ENCODE assay signal across 21 mouse cellular contexts in the genomic region with DNA sequence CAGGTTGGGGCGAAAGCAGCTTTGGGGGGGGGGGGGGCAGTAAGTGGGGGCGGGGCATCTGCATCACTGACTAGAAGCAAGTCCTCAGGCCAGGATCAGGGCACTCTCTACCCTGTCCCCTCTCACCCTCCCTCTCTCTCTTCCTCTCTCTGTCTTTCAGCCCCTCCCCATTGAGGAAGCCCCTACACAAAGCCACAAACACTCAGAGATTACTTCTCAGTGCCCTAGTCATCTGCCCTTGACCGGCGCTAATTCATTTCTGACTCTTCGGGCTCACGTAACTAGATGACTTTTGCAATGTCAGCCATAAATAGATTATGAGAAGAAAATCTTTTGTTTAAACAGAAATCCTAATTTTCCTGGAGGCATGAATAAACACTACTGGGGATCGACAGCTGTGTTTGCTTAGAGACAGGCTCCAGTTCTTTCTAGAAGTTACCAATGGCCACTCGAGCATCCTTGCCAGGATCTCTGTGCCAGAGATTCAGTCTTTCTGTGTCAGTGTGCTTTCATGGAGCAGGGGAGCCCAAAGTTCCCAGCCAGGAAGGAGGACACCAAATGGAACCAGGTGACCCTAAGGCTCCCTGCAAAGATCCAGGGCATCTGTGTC. TPM values are rescaled to one million over a fixed set of nuclear protein-coding genes. Genes with fewer than 3 reads are reported as not detected.
DNase-seq lines count a peak whose midpoint lies in the region; ATAC-seq and TF ChIP-seq lines count a peak whose summit lies in the region.
"Had no signal": no experiment of that assay in that cellular context is flagged by ENCODE, and none has a peak within 500 bp of the region (broad histone marks: within the 10 kb centered on the region; RNA-seq: fewer than 3 reads in every experiment).

No protein-coding gene starts in this region.

- no peaks in the 10 kb centered on the region for H3K27me3 ChIP-seq in intestine, embryonic 15.5 days (replicated peaks)
- H3K27me3 ChIP-seq in intestine, embryonic 16.5 days (replicated peaks; ENCODE audit: control insufficient read depth, insufficient read depth, low read length), result no peaks in the 10 kb centered on the region
- H3K27me3 ChIP-seq in lung, embryonic 16.5 days (ENCODE audit: control insufficient read depth, insufficient read depth, low read depth, low read length), result no peaks in the 10 kb centered on the region; the same call in 1 of the 2 replicates
- no peaks in the 10 kb centered on the region for H3K27me3 ChIP-seq in stomach, postnatal 0 days (ENCODE audit: control insufficient read depth, insufficient read depth, low read length)
- H3K27me3 ChIP-seq: embryonic facial prominence, embryonic 15.5 days; forebrain, embryonic 15.5 days; heart, embryonic 12.5 days; liver, embryonic 13.5 days had no signal

- no peak overlapping the region for H3K4me2 ChIP-seq in intestine, embryonic 15.5 days (replicated peaks)
- H3K4me2 ChIP-seq in intestine, embryonic 16.5 days (ENCODE audit: low read depth, low read length), result no peak overlapping the region
- H3K4me2 ChIP-seq in lung, embryonic 16.5 days (ENCODE audit: low read depth, low read length), result no peak overlapping the region
- no peak overlapping the region for H3K4me2 ChIP-seq in stomach, postnatal 0 days (replicated peaks; ENCODE audit: low read depth)
- H3K4me2 ChIP-seq: embryonic facial prominence, embryonic 15.5 days; forebrain, embryonic 15.5 days; heart, embryonic 12.5 days; liver, embryonic 13.5 days had no signal

- H3K4me1 ChIP-seq in intestine, embryonic 15.5 days (replicated peaks), result no peaks in the 10 kb centered on the region
- H3K4me1 ChIP-seq in intestine, embryonic 16.5 days (ENCODE audit: control insufficient read depth, insufficient read depth, low read length), result no peaks in the 10 kb centered on the region
- 0 out of 2 replicates have a peak, but pooled peaks cover 3% of the 10 kb centered on the region for H3K4me1 ChIP-seq in lung, embryonic 16.5 days (replicated peaks; ENCODE audit: control insufficient read depth, insufficient read depth, low read length)
- H3K4me1 ChIP-seq in stomach, postnatal 0 days (replicated peaks; ENCODE audit: control insufficient read depth, insufficient read depth), result no peaks in the 10 kb centered on the region
- H3K4me1 ChIP-seq: embryonic facial prominence, embryonic 15.5 days; forebrain, embryonic 15.5 days; heart, embryonic 12.5 days; liver, embryonic 13.5 days had no signal

- 28% methylated on average over 8 of the region's 8 CpGs for WGBS in intestine, embryonic 15.5 days
- WGBS in intestine, embryonic 16.5 days, result 41% methylated on average over 8 of the region's 8 CpGs
- 26% methylated on average over 8 of the region's 8 CpGs for WGBS in lung, embryonic 16.5 days
- WGBS in stomach, postnatal 0 days, result 22% methylated on average over 8 of the region's 8 CpGs

- H3K36me3 ChIP-seq in intestine, embryonic 15.5 days, result no peaks in the 10 kb centered on the region
- H3K36me3 ChIP-seq in intestine, embryonic 16.5 days (ENCODE audit: control insufficient read depth, insufficient read depth, low read length), result no peaks in the 10 kb centered on the region
- no peaks in the 10 kb centered on the region for H3K36me3 ChIP-seq in lung, embryonic 16.5 days (ENCODE audit: control insufficient read depth, insufficient read depth, low read length)
- H3K36me3 ChIP-seq in stomach, postnatal 0 days (ENCODE audit: control insufficient read depth, insufficient read depth, low read length), result no peaks in the 10 kb centered on the region
- H3K36me3 ChIP-seq: embryonic facial prominence, embryonic 15.5 days; forebrain, embryonic 15.5 days; heart, embryonic 12.5 days; liver, embryonic 13.5 days; midbrain, embryonic 10.5 days had no signal

- H3K4me3 ChIP-seq in intestine, embryonic 15.5 days (replicated peaks), result no peak overlapping the region
- H3K4me3 ChIP-seq in intestine, embryonic 16.5 days (ENCODE audit: low read length), result no peak overlapping the region
- no peak overlapping the region for H3K4me3 ChIP-seq in lung, embryonic 16.5 days (ENCODE audit: low read length)
- H3K4me3 ChIP-seq in stomach, postnatal 0 days (ENCODE audit: low read depth, low read length), result no peak overlapping the region
- H3K4me3 ChIP-seq: embryonic facial prominence, embryonic 15.5 days; forebrain, embryonic 15.5 days; heart, embryonic 12.5 days; liver, embryonic 13.5 days; midbrain, embryonic 10.5 days had no signal

- peak; percentile 23 for DNase-seq in lung, postnatal 14 days
- DNase-seq in stomach, postnatal 0 days (ENCODE audit: low spot score), result no peak
- DNase-seq in gastrocnemius, postnatal 25 days, result no peak
- no peak for DNase-seq in embryo, embryonic 9.5 days (ENCODE audit: extremely low spot score)
- DNase-seq: cerebellum, adult 2 months; cerebellum, postnatal 36 days; gastrocnemius, postnatal 10 days; heart, adult 11 months; heart, postnatal 10 days; kidney, adult 18-20 months; layer of hippocampus, adult 9-11 months; liver, embryonic 13.5 days had no signal

- H3K9ac ChIP-seq in intestine, embryonic 15.5 days, result no peak overlapping the region
- no peak overlapping the region for H3K9ac ChIP-seq in intestine, embryonic 16.5 days (ENCODE audit: low read depth, low read length)
- H3K9ac ChIP-seq in lung, embryonic 16.5 days (ENCODE audit: low read length), result no peak overlapping the region
- no peak overlapping the region for H3K9ac ChIP-seq in stomach, postnatal 0 days (ENCODE audit: low read length)
- H3K9ac ChIP-seq: embryonic facial prominence, embryonic 15.5 days; forebrain, embryonic 15.5 days; heart, embryonic 12.5 days; liver, embryonic 13.5 days had no signal

- peak; percentile 39; the same call in 1 of the 2 replicates for ATAC-seq in intestine, embryonic 15.5 days
- ATAC-seq in intestine, embryonic 16.5 days, result no peak
- peak; percentile 80 for ATAC-seq in lung, embryonic 16.5 days (ENCODE audit: low read depth)
- ATAC-seq in stomach, postnatal 0 days (ENCODE audit: low FRiP score, low TSS enrichment), result peak; percentile 55; the same call in 1 of the 2 replicates
- ATAC-seq: forebrain, embryonic 15.5 days had no signal

- H3K9me3 ChIP-seq in intestine, embryonic 15.5 days, result no peaks in the 10 kb centered on the region
- no peaks in the 10 kb centered on the region for H3K9me3 ChIP-seq in intestine, embryonic 16.5 days (ENCODE audit: control insufficient read depth, low read length)
- H3K9me3 ChIP-seq in lung, embryonic 16.5 days (ENCODE audit: control insufficient read depth, low read length), result no peaks in the 10 kb centered on the region
- H3K9me3 ChIP-seq in stomach, postnatal 0 days (ENCODE audit: control insufficient read depth, low read length), result no peaks in the 10 kb centered on the region
- H3K9me3 ChIP-seq: embryonic facial prominence, embryonic 15.5 days; forebrain, embryonic 15.5 days; heart, embryonic 12.5 days; liver, embryonic 13.5 days; midbrain, embryonic 10.5 days had no signal

- no peak for TF ChIP-seq EP300 in stomach, postnatal 0 days (optimal IDR thresholded peaks at IDR 0.05)

- H3K27ac ChIP-seq in intestine, embryonic 15.5 days, result no peak overlapping the region
- no peak overlapping the region for H3K27ac ChIP-seq in intestine, embryonic 16.5 days (ENCODE audit: low read length)
- H3K27ac ChIP-seq in lung, embryonic 16.5 days (ENCODE audit: low read length), result no peak overlapping the region
- no peak overlapping the region for H3K27ac ChIP-seq in stomach, postnatal 0 days (replicated peaks)
- H3K27ac ChIP-seq: embryonic facial prominence, embryonic 15.5 days; forebrain, embryonic 15.5 days; kidney, postnatal 0 days; liver, embryonic 13.5 days; macrophage; midbrain, embryonic 10.5 days had no signal

- TF ChIP-seq CTCF in stomach, postnatal 0 days (IDR thresholded peaks at IDR 0.05; ENCODE audit: low read depth), result no peak

RNA-seq across cellular contexts. Expression of a gene that starts 16.5 kb away (rescaled TPM):
- 272 and 276 TPM in 2 replicates for polyA plus RNA-seq in intestine, embryonic 15.5 days (2015; fragmentation: Nextera tagmentation; extraction: Ambion mirVana)
- 259 and 264 TPM in 2 replicates for polyA plus RNA-seq in intestine, embryonic 16.5 days (2015; fragmentation: Nextera tagmentation; extraction: Ambion mirVana)
- 352 and 375 TPM in 2 replicates for polyA plus RNA-seq in lung, embryonic 16.5 days (2015; fragmentation: Nextera tagmentation; extraction: Ambion mirVana)
- polyA plus RNA-seq in stomach, postnatal 0 days (2015; fragmentation: Nextera tagmentation; extraction: Ambion mirVana), result 245 and 246 TPM in 2 replicates
- total RNA-seq in gastrocnemius, postnatal 25 days (2021), result 100 to 1,000 TPM; 139 to 145 TPM

RNA-seq across cellular contexts. Expression of a gene that starts 33.9 kb away (rescaled TPM):
- 19.2 and 22.5 TPM in 2 replicates for polyA plus RNA-seq in intestine, embryonic 15.5 days (2015; fragmentation: Nextera tagmentation; extraction: Ambion mirVana)
- polyA plus RNA-seq in intestine, embryonic 16.5 days (2015; fragmentation: Nextera tagmentation; extraction: Ambion mirVana), result 20.6 and 22.7 TPM in 2 replicates
- 12.1 and 12.3 TPM in 2 replicates for polyA plus RNA-seq in lung, embryonic 16.5 days (2015; fragmentation: Nextera tagmentation; extraction: Ambion mirVana)
- polyA plus RNA-seq in stomach, postnatal 0 days (2015; fragmentation: Nextera tagmentation; extraction: Ambion mirVana), result 22.0 and 24.0 TPM in 2 replicates
- 10 to 100 TPM; 76.5 to 78.1 TPM for total RNA-seq in gastrocnemius, postnatal 25 days (2021)
